Mouse (Mus musculus) c-Kit-positive CD71-negative TER-119-negative erythroid progenitor cells, embryonic 14.5 days (primary cell): ENCODE results near the gene Sema4a.
A peak's percentile ranks its signal among the peaks of the same experiment; 100 is the strongest.

Experiments used
- DNase-seq: peaks from one replicate; pipeline ENCODE4 v3.0.0-alpha.2; 2013; ENCODE audit warnings: low read depth

Sema4a gene

GRCm38 (mm10) chr3:88460983-88461696, at the start of gene Sema4a:
TSS of gene Sema4a (minus strand) at chr3:88461182.
- no peak for DNase-seq

DNA sequence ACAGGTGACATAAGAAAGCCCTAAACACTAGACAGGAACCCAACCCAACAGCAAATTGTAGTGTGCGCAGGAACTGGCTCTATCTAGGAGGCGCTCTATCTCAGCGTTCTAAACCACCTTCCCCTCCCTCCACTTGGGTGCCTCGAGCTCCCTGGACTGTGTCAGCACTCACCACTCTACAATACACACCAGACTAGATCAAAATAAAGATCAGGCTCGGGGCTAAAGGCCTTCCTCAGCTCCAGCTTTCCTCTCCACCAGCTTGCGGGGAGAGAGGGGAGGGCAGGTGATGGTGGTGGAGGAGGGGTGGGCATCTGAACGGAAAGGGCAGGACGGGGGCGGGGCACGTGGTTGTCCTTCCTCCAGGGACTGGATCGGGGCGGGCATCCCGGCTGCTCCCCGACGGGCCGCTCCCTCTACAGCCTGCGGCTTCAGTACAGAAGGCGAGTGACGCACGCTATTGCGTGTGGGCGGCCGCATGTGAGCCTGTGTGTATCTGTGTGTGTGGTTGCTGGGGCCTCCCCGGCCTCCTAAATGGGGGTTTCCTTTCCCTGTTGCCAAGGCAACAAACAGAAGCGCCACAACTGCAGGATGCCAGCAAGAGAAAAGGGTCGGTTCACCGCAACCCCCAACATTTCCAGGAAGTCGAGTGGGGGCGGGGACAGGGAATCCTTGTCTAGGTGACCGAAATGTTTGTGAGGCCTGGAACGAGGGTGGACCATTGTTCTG, 48.9 kb upstream of the Sema4a start, which contains the start of gene Lmna:
Gene Lmna, minus strand, starts transcription at position 265 of the 729 bp plus-strand sequence.
- DNase-seq, result peak; percentile 99

GRCm38 (mm10) chr3:88509250-88509649, 48.3 kb upstream of the Sema4a start:
- DNase-seq, result no peak

DNA sequence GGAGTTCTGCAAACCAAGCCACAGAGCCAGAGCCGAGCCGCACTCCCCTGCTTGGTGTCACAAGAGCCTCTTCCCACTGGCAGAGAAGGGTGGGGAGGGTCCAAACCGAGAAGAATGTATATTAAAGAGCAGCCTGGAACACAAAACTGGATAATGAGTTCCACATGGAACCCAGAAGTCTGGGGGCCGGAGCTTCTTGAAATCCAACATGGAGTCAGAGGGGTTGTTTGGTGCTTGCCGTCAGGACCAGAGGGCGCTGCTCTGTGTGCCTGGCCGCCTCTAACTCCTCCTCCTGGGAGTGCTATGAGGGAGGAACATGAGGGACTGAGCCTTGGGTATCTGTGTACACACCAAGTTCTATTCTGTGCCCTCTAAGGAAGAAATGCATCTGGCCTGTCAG, 44.8 kb upstream of the Sema4a start:
- DNase-seq, result no peak

GRCm38 (mm10) chr3:88505081-88505480, 44.1 kb upstream of the Sema4a start:
- DNase-seq, result no peak

GRCm38 (mm10) chr3:88503881-88504746, 43.1 kb upstream of the Sema4a start:
- DNase-seq, result no peak

DNA sequence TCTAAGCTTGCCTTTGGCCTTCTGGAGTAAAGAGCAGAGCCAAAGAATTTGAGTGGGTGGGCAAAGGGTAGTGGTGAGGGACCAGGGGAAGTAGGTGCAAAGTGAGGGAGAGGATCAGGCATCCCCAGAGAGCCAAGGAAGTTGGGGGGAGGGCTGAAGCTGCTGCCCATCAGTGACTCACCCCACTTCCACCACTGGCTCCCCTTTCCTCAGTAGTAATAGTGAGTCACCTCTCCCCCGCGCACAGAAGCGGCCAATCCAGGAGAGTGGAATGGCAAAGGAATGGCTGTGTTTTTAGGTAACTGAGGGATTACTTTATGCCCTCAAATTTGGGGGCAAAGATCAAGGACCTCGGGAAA, 42.5 kb upstream of the Sema4a start:
- no peak for DNase-seq

- peak; percentile 82 for DNase-seq
These were observed 41.9 kb upstream of the Sema4a start for GRCm38 (mm10) chr3:88502641-88503504.

- DNase-seq, result no peak
These were observed 41.1 kb upstream of the Sema4a start for GRCm38 (mm10) chr3:88502031-88502571.

DNA sequence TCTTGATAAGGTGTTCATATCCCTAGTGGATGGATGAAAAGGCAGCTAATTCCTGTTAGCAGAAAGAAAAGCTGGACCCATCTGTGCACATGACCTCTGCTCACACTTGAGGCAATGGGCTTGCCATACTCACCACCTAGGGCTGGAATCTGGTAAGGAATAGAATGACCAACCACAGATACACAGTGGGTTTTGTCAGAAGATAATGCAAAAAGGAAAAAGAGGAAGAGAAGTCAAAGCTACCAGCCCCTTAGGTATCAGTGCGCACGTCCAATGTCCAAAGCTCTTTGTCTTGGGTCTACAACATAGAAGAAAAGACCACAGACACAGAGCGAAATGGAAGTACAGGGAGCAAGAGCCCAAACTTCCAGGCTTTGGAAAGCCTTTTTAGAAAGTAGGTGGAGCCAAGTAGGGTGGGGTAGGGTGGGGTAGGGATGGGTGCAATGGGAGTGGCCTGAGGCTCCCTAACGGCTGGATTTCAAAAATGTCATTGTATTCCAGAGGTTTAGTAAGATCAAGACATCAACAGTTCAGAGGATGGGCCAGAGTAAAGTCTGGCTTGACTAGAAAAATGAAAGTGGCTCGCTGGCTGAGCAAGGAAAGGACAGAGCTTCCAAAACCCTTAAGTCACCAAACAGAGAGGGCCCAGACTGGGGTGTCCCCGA, 40.5 kb upstream of the Sema4a start:
- no peak for DNase-seq

DNA sequence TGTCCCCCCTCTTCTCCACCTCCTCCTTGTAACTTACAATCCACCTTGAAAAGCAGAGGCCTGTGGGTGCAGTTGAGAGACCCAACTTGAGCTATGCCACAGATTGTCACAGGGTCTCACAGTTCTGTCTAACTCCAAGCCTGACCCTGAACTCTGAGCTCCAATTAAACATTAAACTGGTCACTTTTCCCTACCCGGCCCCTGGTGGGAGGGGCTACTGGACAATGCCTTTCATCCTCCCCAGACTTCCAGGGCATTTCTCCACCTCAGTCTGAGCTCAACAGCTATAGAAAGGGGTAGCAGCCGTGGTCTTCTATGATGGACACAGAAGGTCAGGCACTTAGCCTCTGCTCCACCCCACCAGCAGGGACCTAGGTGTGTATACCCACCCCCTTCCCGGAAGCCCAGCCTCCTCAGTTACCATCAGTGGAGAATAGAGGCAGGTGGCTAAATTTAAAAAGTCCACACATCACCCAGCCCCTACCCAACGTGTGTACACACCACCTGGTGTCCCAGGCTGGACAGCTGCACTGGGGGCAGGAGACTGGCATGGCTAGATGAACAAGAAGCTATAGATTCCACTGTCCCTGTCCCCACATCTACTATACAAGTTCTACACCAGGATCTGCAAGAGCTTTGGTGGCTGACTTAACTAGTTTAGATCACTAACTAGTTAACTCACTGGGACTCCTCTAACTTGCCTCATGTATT, 39.8 kb upstream of the Sema4a start:
- DNase-seq, result no peak

GRCm38 (mm10) chr3:88500087-88500486, 39.1 kb upstream of the Sema4a start:
- DNase-seq, result no peak

DNA sequence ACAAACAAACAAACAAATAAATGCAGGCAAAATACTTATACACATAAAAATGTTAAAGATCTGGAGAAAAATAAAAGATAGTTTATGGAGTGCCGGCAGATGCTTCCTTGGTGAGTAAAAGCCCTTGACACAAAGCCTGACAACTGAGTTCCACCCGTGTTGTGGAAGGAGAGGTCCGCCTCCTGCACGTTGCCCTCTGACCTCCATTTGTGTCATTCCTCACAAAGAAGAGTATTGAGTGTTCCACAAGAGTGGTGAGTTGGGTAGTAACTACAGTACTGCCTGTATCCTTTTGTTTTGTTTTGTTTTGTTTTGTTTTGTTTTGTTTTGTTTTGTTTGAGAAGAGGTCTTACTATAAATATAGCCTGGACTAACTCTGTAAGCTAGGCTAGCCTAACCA, 38.6 kb upstream of the Sema4a start:
- no peak for DNase-seq

GRCm38 (mm10) chr3:88495741-88496415, 34.9 kb upstream of the Sema4a start:
- no peak for DNase-seq

GRCm38 (mm10) chr3:88494836-88495628, 34.0 kb upstream of the Sema4a start:
- DNase-seq, result no peak

GRCm38 (mm10) chr3:88493706-88494582, 33.0 kb upstream of the Sema4a start:
- no peak for DNase-seq

DNA sequence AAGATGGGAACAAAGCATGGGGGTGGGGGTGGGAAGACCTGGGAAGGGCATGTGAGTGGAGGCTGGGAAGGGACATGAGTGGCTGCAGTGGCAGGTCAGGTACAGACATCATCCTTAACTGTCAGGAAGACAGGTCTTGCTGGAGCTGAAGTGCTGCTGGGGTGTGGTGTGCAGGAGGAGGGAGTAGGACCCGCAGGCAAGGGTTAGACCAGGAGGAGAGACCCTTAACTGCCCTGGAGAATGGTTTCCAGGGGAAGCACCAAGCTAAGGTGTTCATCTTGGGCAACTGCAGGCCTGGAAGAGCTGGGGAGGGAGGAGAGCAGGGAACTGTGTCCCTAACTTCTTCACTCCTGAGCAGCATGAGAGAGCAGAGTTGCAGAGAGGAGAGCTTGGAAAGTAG, 26.4 kb upstream of the Sema4a start:
- DNase-seq, result no peak

DNA sequence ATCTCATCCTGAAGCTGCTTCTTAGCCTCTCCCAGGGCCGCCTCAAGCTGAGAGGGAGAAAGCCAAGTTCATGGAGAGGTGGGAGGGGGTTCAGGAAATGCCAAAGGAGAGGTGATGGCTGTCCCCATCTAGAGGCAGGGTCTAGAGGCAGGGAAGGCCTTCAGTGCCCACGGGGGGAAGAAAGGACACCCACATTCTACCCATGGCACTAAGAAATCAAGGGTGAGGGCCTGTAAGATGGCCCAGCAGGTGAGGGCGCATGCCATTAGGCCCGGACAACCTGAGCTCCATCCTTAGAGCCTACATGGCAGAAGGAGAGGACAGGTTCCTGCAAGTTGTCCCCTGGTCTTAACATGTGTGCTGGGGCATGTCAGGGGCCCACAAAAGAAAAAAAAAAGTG, 25.9 kb upstream of the Sema4a start:
- no peak for DNase-seq
